Mouse (Mus musculus): ENCODE results near the gene Sgms2.

DNA sequence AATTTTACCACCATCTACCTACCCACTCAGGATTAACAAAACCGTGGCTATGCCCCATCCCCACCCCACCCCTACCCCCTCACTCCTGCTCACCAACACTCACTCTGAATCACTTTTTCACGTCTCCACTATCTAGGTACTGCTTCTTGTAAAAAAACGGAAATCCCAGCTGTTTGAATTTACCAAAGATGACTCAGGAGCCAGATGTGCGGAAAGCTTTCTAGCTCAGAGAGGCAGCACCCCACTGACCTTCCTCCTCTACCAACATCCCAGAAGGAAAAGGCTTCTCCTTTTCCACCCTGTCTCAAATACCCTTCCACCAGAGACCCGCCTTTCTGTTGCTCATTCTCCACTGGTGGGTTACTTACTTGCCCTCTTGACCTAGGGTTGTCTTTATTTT, 135.2 kb downstream of the Sgms2 start:
- TF ChIP-seq CTCF (conservative IDR thresholded peaks at IDR 0.05; ENCODE audit: low read length) = no peak
- TF ChIP-seq POU5F1 (IDR thresholded peaks at IDR 0.05; ENCODE audit: borderline replicate concordance, low read length) = no peak
